Mouse (Mus musculus) testis, postnatal 14 days (tissue): ENCODE measurements around the gene Selp.

ENCODE experiments used
- DNase-seq: peaks from one replicate; pipeline ENCODE4 v3.0.0; 2021; ENCODE audit warnings: low spot score

Selp gene

DNA sequence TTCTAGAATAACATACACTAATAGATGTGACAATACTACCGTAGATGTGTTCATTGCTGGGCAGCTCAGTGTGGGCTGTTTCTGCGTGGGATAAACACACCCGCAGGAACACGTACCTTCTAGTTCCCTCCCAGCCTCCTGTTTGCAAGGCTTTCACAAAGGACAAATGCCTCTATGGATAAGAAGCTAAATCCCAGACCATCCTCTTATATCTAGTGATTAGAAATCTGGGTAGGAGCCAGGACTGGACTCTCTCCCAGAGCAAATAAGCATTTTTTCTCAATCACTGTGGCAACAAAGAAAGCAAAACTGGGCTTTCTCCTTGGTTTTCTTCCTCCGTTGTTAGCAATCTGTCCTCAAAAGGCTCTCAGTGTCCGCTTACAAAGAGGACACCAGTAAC lies 63.4 kb downstream of the Selp start:
- peak; percentile 64 for DNase-seq

DNA sequence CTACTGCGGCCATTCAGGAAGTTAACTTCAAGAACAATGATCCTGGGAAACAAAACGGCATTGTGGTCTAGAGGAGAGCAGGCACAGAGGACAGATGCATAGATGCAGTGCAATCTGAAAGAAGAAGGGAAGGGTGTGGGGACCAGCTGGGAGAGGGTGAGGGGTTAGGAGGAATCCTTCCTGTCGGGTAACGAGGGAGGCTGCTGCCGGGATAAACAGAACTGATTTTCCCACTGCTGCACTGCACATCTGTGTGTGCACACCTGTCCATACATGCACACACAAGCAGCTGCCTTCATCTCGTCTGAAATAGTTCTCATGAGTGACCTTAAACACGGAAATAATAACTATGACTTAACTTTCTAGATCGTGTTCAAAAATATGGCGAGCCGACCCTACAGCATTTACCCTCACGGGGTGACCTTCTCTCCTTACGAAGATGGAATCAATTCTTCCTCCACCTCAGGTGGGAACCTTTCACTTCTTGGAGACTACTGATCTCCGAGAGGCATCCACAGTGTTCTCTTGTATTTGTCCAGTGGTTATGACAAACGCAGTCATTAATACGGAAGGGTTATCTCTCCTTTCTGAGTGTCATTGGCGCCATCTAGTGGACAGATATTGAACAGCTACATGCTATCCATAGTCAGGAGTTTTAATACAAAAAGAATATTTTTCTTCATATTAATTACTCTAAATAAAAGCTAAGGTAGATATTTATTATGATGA lies 69.2 kb downstream of the Selp start:
- DNase-seq, result peak; percentile 46

DNA sequence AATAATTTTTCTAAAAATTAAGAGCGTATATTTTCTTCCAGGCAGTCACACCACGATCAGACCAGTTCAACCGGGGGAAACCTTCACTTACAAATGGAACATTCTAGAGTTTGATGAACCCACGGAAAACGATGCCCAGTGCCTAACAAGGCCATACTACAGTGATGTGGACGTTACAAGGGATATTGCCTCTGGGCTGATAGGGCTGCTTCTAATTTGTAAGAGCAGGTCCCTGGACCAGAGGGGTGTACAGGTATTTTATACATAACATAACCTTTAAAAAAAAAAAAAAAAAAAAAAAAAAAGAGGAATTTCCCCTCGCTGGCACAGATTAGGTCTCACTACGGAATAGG lies 69.8 kb downstream of the Selp start:
- no peak for DNase-seq

DNA sequence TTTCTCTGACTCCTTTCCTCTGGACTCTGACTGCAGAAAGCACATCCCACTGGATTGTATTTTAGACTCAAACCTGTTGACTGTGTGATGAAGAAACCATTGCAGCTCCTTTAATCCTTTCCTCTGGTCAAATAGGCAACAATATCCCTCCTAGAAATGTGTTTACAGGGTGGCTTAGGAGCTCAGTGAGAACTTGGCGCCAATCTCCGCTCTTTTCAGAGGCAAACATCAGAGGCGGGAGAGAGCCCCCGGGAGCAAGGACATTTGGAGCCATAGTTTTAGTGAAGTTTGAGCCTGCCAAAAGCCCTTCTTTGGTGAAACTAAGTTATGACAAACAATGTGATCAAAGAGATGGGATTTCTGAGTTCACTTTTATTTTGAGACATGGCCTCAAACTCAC lies 70.3 kb downstream of the Selp start:
- no peak for DNase-seq

DNA sequence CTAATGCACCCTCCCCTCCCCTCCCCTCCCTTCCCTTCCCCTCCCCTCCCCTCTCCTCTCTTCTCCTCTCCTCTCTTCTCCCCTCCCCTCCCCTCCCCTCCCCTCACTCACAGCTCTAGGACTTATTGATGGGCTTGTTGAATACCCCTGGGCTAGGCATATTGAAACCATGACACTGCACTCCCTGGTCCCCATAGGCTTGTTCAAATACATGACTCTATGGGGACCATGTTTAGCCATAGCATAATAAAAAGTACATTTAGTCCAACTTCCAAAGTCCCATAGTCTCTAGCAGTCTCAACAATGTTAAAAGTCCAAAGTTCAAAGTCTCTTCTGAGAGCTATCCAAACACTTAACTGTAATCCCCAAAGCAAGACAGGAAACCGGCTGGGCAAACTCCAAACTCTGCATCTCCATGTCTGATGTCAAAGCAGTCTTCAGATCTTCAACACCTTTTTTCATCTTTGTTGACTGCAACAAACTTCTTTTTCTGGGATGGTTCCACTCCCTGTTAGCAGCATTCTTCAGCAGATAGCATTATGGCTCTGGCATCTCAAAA lies 72.0 kb downstream of the Selp start:
- no peak for DNase-seq

DNA sequence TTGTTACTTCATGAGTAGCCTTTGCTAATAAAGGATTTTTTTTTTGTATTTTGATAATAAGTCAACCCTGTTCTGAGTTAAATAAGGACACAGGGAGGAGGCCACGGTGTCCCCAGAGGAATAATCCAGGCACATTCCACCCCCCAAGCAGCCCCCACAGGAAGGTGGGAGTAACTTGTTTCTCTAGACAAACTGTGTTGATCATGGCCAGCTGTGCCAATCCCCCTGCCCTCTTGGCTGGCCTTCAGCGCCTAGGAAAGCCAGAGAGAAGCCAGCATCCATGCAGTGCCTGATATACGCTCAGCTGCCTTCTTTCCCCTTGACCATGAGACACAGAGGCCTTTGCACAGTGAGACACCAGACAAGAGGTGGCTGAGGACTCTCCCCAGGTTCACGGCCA lies 84.5 kb downstream of the Selp start:
- DNase-seq, result peak; percentile 87
